Mouse (Mus musculus) ES-Bruce4 (cell line): ENCODE measurements at regions not wholly inside any gene's neighbourhood (a gene's known extent, or its start where the extent isn't known, plus 50 kb on each side); places are given as distances from the start of the nearest gene placed in this dataset.

ENCODE experiments used
- CTCF ChIP-seq: IDR thresholded peaks from one replicate; pipeline ENCODE4 v1.8.1; 2011; ENCODE audit warnings: low read depth, low read length
- EP300 ChIP-seq: IDR thresholded peaks from 2 replicates; pipeline ENCODE4 v1.6.1; 2011; ENCODE audit warnings: low read depth, low read length; ENCODE audit not compliant: insufficient read depth

- TF ChIP-seq EP300 (no peak), CTCF (no peak)
Observed at GRCm38 (mm10) chrX:99570161-99570560, 99.1 kb upstream of the Pja1 start.
